Mouse (Mus musculus) cortical plate, adult 2 months (tissue): ENCODE results near the gene Hnrnph3.

Experiments
- CTCF ChIP-seq: fragments of 200-500 bp; IDR thresholded peaks from 2 replicates; pipeline ENCODE4 v1.5.1; 2011; ENCODE audit warnings: mild to moderate bottlenecking, control low read depth, low read length; ENCODE audit not compliant: insufficient read depth; ENCODE audit errors: extremely low read depth
- POLR2A ChIP-seq: fragments of 200-500 bp; IDR thresholded peaks from 2 replicates; pipeline ENCODE4 v1.6.1; 2011; ENCODE audit warnings: mild to moderate bottlenecking, low read length, control low read depth; ENCODE audit not compliant: insufficient read depth; ENCODE audit errors: extremely low read depth

- no peak for TF ChIP-seq CTCF
- no peak for TF ChIP-seq POLR2A
These were observed 20.8 kb downstream of the Hnrnph3 start for GRCm38 (mm10) chr10:63003252-63003651.
